Mouse (Mus musculus) liver, postnatal 0 days (tissue): ENCODE results near the gene Uqcr11.
A peak's percentile ranks its signal among the peaks of the same experiment; 100 is the strongest.

ENCODE experiments used
- CTCF ChIP-seq: sonication (generic); IDR thresholded peaks from 2 replicates; pipeline ENCODE4 v1.5.1; 2016; ENCODE audit warnings: antibody characterized with exemption, low read depth
- EP300 ChIP-seq: IDR thresholded peaks from 2 replicates; pipeline ENCODE4 v1.6.1; 2016; ENCODE audit warnings: antibody characterized with exemption, low read depth, mild to moderate bottlenecking

- TF ChIP-seq CTCF (0 out of 2 replicates have a peak, but pooled peaks have one; percentile 12), EP300 (no peak)
These were observed 35.0 kb upstream of the Uqcr11 start for GRCm38 (mm10) chr10:80441598-80441997.
